Mouse (Mus musculus) cerebellum, adult 11-12 months (tissue): ENCODE data around the gene Cfap97d1.

ENCODE experiments used
- DNase-seq: peaks from one replicate; pipeline ENCODE4 v3.0.0; 2022

Cfap97d1 gene

DNA sequence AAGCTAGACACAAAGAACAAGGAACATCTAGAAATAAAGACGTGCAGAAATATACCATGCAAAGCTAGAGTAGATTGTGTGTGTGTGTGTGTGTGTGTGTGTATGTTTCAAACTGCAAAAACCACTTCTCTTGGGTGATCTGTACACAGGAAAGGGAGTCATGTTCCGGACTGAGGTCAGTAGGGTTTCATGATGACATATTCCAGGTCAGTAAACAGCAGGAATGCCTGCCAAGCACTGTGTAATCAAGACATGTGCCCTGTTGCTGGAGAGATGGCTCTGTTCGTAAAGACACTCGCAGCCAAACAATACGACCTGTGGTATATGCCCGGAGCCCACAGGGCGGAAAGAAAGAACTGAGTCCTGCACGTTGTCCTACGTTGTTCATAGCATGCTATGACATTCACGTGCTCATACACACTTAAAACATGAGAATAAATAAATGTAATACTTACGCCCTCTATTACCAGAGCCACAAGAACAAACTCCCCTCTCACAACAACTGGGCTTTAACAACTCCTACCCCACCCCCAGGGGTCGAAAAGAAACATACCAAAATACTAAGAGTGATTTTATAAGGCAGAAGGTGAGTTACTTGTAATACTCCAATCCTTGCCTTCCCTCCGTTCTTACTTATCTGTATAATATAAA, 55.5 kb downstream of the Cfap97d1 start:
- no peak for DNase-seq

DNA sequence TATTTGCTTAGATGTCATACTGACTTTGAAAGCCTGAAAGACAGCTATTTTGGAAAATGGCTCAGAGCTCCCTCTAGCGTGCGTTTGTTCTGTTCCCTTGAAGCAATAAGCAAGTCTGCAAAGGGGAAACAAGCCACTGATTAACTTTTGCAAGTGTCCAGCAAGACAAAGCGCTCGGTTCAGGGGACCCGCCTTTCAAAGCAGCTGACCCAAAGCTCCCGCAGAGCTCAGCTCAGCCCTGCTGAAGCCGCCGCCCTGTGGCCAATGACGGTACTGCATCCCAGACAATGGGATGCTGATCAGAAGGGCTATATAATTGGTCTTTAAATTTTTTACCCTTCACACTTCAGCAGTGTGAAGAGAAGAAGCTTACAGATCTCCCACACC, 56.1 kb downstream of the Cfap97d1 start:
- DNase-seq, result peak; percentile 80

DNA sequence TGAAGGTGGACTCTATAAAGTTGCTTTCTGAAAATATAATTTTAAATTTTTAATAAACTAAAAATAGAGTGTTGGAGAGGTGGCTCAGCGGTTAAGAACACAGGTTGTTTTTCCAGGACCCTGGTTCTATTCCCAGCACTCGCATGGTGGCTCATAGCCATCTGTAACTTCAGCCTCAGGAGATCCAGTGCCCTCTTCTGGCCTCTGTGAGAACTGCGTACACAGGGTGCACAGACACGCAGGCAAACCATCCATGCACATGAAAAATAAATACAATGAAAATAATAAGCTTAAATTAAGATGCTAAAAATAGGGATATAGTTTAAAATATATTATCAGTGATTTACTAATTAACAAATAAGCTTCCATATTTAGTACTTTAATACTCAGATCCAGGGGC, 56.6 kb downstream of the Cfap97d1 start:
- no peak for DNase-seq

DNA sequence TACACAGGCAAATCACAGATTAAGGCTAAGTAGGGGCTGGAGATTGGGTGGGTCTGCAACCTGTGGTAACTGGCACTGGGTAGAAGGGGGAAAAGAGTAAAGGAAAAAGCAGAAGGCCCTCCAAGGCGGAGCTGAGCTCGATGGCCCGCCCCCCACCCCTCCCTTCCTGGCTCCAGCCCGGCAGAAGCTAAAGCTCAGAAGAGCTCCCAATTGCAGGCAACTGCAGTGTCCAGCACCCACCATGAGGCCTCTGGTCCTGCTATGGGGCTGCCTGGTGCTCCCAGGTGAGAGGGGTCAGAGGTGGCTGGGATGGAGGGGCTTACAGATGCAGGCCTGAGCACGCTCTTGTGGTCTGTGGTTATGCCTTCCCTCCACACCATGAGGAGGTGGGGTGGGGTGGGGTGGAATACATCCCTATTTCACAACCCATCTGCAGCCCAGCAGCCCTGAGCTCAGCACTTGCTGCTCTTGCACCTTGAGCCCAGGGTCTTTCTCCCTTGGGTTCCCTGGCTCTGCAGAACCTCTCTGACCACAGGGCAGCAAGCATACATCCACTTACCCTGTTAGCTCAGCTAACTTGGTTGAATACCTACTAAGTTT, 57.4 kb downstream of the Cfap97d1 start, which contains the start of gene Cd300lg:
TSS of gene Cd300lg (plus strand) at position 160 of the 600 bp plus-strand sequence.
- DNase-seq, result no peak
